Mouse (Mus musculus): ENCODE data around the gene Mageb4. TPM values are rescaled to one million over a fixed set of nuclear protein-coding genes. Genes with fewer than 3 reads are reported as not detected.

Gene Mageb4
- not detected in 2 replicates for polyA plus RNA-seq (2012; rRNA removed; ENCODE audit: low replicate concordance)

GRCm38 (mm10) chrX:86304993-86305392, at the start of gene Mageb4:
TSS of gene Mageb4 (minus strand) at chrX:86305093.

Other genes starting within 250 kb of the Mageb4 start
- not detected in 2 replicates for gene Nr0b1, start 113.3 kb downstream of the Mageb4 start, polyA plus RNA-seq (2012; rRNA removed; ENCODE audit: low replicate concordance)

Measured in duodenum, adult 2 months (tissue).